Mouse (Mus musculus) erythroblast, adult 5-6 weeks (primary cell): ENCODE measurements around the gene Diras2. TPM values are rescaled to one million over a fixed set of nuclear protein-coding genes. Genes with fewer than 3 reads are reported as not detected.

Experiments
- ATAC-seq: replicated peaks from 2 replicates; pipeline ENCODE4 v1.8.0; 2016; ENCODE audit warnings: moderate number of reproducible peaks, mild to moderate bottlenecking, moderate TSS enrichment, inconsistent platforms; ENCODE audit not compliant: poor library complexity, low FRiP score, severe bottlenecking
- total RNA-seq, 2 experiments: library from RNA; stranded (forward) in 1 of 2; stranded (reverse) in 1 of 2; fragments of 150-400 nt in 1 of 2; fragments of 200-764, 138-1000 nt in 1 of 2; gene quantifications; 2 replicates each; pipeline versions ENCODE4 v1.2.3 to v1.2.4; 2015 to 2017; ENCODE audit warnings: low replicate concordance in 2 of 2

Diras2 gene
- not detected in 2 replicates for total RNA-seq (2015; ENCODE audit: low replicate concordance)
- 0.17 and 0.28 TPM in 2 replicates for total RNA-seq (2017; ENCODE audit: low replicate concordance)

DNA sequence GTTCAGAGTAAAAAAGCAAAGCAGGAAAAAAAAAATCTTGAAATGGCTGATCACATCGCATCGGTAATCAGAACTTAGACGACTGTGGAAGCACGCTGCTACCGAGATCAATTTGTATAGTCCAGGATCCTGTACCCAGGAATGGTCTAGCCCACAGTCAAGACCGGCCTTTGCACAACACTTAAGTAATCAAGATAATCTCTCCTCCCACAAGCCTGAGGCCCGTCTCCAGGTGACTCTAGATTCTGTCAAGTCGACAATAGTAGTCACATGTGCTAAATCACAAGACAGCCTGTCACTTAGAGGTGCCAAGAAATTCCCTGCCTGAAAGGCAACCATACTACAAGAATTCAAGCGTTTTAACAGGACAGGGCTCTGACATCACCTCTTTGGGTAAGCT lies at the start of gene Diras2:
TSS of gene Diras2 (minus strand) at position 159 of the 400 bp plus-strand sequence.
- ATAC-seq, result no peak

GRCm38 (mm10) chr13:52578776-52579175 lies 47.7 kb upstream of the Diras2 start:
- ATAC-seq, result no peak

DNA sequence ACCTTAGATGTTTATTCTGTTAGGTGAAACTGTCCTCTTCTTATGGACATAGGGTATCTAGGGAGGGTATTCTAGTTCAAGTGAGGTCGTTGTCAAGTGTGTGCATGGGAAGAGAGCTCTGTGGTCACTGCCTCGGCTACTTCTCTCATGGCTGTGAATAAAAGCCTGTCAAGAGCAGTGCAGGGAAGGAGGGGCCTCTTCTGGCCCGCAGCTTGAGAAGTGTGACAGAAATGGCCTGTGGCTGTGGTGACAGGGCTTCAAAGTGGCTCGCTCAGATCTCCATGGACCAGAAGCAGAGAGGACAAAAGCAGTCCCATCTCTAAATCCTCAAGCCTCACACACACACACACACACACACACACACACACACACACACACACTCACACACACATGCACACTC lies 46.9 kb upstream of the Diras2 start:
- no peak for ATAC-seq

DNA sequence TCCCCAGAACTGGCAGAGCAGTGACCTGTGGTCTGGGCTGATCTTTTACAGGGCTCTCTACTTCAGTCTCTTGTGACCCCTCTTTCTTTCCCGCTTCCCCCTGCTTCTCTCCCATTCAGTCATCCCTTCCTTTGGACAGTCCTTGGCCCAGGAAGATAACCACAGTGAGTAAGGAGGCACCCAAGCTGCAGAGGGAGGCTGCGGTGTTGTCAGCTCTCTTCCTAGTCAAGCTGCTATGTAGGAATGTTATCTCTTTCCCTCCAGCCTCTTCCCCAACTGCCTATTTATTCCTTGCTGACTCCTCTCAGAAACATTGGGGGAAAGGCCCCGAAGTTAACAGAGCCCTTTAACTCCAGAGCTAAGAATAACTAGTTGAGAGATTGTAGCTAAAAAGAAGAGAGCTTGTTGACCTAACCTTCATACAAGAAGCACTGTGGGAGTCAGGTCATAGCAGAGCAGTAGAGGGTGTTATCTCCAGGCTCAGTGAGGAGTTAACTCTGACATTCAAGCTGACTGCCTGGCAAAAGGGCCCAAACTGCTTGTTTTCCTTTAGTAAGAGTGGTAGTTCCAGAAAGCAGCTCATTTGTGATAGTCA lies 46.3 kb upstream of the Diras2 start:
- no peak for ATAC-seq

- ATAC-seq, result no peak
These were observed 45.8 kb upstream of the Diras2 start for GRCm38 (mm10) chr13:52576841-52577240.

- ATAC-seq, result no peak
These were observed 45.0 kb upstream of the Diras2 start for GRCm38 (mm10) chr13:52576021-52576614.

DNA sequence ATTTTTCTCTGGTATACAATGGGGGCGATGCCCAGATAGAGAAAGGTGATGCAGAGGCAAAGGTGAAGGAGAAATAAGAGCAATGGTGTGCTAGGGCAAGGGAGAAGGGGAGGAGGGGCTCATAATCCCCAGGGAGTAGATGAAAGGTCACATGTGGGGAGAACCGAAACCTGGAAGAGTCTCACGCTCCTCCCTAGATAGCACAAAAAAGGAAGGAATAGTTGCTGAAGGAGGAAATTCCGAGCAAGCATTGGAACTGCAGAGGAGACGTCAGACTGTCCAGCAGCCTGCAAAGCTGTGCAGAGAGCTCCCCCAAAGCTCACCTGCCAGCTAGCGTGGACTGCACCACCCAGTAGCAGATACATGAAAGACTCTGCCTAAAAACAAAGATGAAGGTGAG lies 44.4 kb upstream of the Diras2 start:
- no peak for ATAC-seq

- no peak for ATAC-seq
These were observed 43.2 kb upstream of the Diras2 start for GRCm38 (mm10) chr13:52574311-52574710.

DNA sequence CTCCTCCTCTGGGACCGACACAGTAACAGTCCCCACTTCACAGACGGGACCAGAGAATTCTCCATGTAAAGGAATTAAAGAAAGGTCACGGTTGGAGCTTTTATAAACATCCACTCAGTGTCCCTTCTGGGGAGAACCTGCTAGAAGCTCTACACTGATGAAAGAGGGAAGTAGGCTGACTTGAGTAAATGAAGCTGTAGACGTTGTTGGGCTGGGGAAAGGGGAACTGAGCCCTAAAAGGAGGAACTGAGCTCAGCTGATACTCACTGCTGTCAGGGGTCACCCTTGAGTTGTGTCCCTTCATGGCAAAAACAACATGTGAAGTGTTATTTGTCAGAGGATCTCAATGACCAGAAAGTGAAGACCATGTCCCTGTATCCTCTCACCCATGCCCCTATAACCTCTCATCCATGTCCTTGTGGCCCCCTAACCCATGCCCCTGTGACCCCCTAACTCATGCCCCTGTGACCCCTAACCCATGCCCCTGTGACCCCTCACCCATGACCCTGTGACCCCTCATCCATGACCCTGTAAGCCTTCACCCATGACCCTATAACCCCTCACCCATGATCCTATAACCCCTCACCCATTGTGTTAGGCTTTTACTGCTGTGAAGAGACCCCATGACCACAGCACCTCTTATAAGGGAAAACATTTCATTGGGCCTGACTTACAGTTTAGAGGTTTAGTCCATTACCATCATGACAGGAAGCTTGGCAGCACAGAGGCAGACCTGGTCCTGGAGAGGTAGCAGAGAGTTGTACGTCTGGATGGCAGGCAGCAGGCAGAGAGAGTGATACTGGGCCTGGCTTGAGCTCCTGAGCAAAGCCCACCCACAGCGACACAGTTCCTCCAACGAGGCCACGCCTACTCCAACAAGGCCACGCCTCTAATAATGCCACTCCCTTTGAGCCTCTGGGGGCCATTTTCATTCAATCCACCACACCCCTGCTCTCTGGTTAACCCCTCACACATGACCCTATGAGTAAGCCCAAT lies 41.7 kb upstream of the Diras2 start:
- ATAC-seq, result no peak

DNA sequence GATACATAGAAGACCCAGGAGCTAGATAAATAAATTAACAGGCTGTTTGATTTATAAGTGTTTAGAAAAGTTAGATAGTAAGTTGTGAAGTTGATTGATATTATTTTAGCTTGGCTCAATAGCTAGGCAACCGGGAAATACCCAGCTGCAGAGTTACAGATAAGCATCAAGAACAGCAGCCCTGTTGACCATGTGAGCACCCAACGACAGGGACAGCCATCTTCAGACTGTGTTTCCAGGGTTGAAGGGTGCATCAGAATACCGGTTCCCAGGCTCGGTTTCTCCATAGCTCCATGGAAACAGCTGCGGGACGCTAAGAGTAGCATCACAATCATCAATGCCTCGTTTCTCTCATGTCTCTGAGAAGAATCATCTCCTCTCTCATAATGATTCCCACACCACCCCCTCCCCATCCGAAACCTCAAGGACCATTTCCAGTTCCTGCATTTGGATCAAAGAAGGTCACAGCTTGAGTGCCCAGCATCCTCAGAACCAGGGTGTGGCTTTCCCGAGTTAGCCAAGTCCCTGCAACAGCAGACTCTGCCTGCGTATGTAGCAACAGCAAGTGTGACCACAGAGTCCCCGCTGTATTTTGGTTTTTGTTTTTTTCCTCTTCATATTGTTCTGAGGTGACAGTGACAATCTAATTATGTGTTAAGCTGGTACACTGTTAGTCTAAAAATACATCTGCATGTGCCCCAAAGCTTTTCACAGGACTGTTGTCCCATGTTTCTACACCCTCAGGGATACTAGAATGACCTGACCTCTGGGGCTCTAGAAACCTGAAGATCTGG lies 40.7 kb upstream of the Diras2 start:
- no peak for ATAC-seq

DNA sequence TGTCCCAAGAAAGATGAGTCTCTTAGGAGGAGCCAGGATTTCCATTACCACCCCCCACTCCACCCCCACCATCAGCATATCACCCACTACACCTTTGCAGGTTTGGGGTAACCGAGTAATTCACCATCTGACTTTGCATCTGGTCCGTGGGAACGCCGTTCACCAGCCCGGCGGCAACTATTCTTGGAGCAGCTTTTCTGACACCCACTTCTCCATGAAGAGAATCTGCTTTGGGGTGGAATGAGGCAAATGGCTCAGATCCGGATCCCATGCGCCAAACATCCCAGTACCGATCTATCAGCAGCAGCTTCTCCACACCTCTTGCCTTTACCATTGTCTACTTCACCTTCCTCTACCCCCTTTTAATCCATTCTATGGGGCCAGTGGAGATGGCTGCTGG lies 39.2 kb upstream of the Diras2 start:
- ATAC-seq, result no peak

GRCm38 (mm10) chr13:52569194-52569769 lies 38.2 kb upstream of the Diras2 start:
- ATAC-seq, result no peak

DNA sequence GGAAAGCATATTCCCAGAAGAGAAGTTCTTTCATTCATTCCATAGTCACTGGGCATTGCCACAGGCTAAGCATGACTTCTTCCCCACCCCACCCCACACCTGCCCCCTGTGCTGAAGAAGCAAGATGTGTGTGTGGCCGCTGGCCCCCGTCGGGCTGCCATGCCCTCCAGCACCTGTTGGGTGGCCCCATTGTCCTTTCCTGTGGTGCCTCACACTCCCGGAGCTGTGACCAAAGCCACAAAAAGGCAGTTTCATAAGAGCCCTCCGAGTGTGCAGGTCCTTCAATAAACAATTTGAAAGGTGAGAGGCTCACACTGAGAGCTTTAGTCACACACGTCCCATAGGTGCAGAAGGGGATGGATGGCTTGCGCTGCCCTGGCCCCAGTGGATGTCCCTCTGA lies 35.7 kb upstream of the Diras2 start:
- ATAC-seq, result no peak

- ATAC-seq, result no peak
These were observed 35.2 kb upstream of the Diras2 start for GRCm38 (mm10) chr13:52566188-52566760.

- ATAC-seq, result no peak
These were observed 34.1 kb upstream of the Diras2 start for GRCm38 (mm10) chr13:52565103-52565739.

DNA sequence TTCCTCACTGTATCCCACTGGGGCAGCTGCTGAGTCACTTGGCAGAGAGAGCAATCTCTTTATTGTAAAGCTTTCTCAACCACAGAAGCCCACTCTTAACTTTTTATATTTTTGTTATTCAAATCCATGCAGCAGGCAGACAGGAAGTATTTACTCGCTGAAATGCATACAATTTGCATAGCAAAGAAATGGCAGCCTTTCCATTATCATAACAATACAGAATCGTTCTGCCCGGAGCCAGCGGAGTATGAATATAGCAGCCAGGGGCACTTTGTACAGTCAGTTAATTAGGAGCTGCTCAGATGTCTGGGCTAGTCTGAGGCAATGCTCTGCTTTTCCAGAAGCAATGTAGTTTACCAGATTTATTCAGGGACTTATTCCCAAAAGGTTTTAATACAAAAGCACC lies 31.1 kb upstream of the Diras2 start:
- ATAC-seq, result no peak

DNA sequence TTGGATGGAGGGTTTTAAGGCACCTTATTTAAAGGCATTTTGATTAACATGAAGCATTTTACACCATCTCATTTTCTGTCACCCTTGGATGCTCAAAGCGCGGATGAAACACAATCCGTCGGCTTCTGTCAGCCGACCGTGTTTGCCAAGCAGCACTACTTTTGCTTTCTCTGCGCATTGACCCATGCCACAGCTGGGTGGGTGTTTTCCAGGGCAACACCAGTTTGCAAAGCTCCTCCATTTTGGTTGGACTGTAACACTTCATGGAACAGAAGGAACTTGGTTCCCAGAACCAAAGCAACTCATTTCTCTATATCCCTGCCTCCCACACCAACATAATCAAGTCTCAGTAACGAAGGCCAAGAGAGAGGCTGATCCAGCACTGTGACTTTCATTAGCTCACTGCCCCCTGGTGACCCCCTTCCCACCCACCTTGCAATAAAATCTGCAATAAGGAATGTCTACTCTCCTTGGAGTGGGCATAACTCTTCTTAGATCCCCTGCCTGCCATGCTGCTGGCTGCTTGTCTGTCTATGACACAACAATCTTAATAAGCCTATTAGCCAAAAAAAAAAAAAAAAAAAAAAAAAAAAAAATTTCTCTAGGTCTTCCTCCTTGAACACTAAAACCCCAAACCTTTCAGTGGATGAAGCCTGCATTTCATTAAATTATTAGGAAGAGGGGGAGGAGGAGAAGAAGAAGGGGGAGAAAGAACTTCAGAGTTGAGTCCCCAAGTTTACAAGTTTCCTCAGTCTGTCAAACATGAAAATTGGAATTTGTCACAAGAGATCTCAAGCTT lies 30.5 kb upstream of the Diras2 start:
- ATAC-seq, result no peak

- ATAC-seq, result no peak
These were observed 26.3 kb upstream of the Diras2 start for GRCm38 (mm10) chr13:52557421-52557820.
